Mouse (Mus musculus) hindbrain, embryonic 15.5 days (tissue): Measurements from ENCODE around the gene Bmf. TPM values are rescaled to one million over a fixed set of nuclear protein-coding genes. Genes with fewer than 3 reads are reported as not detected.
A peak's percentile ranks its signal among the peaks of the same experiment; 100 is the strongest.
"Not testable (repeated sequence)": the region's sequence is repeated elsewhere in the genome, so short reads cannot be mapped to it uniquely, and the experiment has no call there.

Experiments used
- ATAC-seq: fragments of 200-750 bp; cut with Nextera tagmentation; 2 replicates; pipeline ENCODE4 v1.8.0; 2017; ENCODE audit warnings: low read depth, moderate number of reproducible peaks, moderate TSS enrichment; ENCODE audit not compliant: low FRiP score
- H3K27ac ChIP-seq: fragments of 300-500 bp; sonication (generic); replicated peaks from 2 replicates; pipeline ENCODE4 v1.5.1; 2015; ENCODE audit warnings: mild to moderate bottlenecking, inconsistent platforms
- H3K27me3 ChIP-seq: fragments of 300-500 bp; sonication (generic); 2 replicates; pipeline ENCODE4 v1.6.1; 2015; ENCODE audit warnings: control low read depth, inconsistent platforms
- H3K36me3 ChIP-seq: fragments of 300-500 bp; sonication (generic); 2 replicates; pipeline ENCODE4 v1.6.1; 2015; ENCODE audit warnings: control low read depth, inconsistent platforms
- H3K4me1 ChIP-seq: fragments of 300-500 bp; sonication (generic); replicated peaks from 2 replicates; pipeline ENCODE4 v1.6.1; 2015; ENCODE audit warnings: control low read depth, inconsistent platforms
- H3K4me2 ChIP-seq: fragments of 300-500 bp; sonication (generic); 2 replicates; pipeline ENCODE4 v1.6.1; 2015; ENCODE audit warnings: moderate library complexity, mild to moderate bottlenecking, inconsistent platforms
- H3K4me3 ChIP-seq: fragments of 300-500 bp; sonication (generic); 2 replicates; pipeline ENCODE4 v1.5.1; 2015; ENCODE audit warnings: mild to moderate bottlenecking, inconsistent platforms
- H3K9ac ChIP-seq: fragments of 300-500 bp; sonication (generic); 2 replicates; pipeline ENCODE4 v1.6.1; 2015; ENCODE audit warnings: inconsistent platforms
- H3K9me3 ChIP-seq: fragments of 300-500 bp; sonication (generic); 2 replicates; pipeline ENCODE4 v1.6.1; 2016; ENCODE audit warnings: control low read depth, inconsistent platforms
- WGBS: fragments of 180-500 bp; shearing (Covaris S2); methylation state at CpG from one replicate; pipeline ENCODE4 v1.1.7; 2015; 5-methylcytosine and 5-hydroxymethylcytosine counted together
- polyA plus RNA-seq: library from polyadenylated mRNA; unstranded; fragments of >200 nt; fragmentation: Nextera tagmentation; extraction: Ambion mirVana; gene quantifications from 2 replicates; pipeline ENCODE4 v1.2.1, GENCODE M21; 2015

The Bmf gene
- polyA plus RNA-seq, 1 experiment from 2014 or later = 1.7 TPM

DNA sequence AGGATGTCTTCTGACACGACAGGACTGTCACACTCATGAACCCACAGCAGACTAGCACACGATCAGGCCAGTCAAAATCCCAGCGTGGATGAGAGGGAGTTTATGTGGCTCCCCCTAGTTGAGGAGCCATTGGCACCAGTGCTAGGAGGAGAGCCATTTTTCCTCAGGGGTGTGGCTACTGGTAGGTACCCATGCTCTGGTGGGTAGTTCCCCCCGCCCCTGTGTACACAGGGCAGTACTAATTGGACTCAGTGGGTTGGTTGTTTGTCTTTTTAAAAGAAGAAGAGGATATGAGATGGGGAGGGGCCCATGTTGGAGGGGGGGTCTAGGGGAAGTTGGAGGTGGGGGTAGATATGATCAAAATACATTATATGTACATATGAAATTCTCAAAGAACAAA lies 12.5 kb upstream of the Bmf start:
- no peak for ATAC-seq
- Histone ChIP-seq H3K9me3 (no peaks in the 10 kb centered on the region), H3K27me3 (no peaks in the 10 kb centered on the region), H3K9ac (no peak overlapping the region), H3K4me1 (no peaks in the 10 kb centered on the region), H3K4me2 (no peak overlapping the region), H3K36me3 (no peaks in the 10 kb centered on the region), H3K4me3 (no peak overlapping the region), H3K27ac (no peak overlapping the region)
- WGBS = 92% methylated on average over 4 of the region's 4 CpGs

DNA sequence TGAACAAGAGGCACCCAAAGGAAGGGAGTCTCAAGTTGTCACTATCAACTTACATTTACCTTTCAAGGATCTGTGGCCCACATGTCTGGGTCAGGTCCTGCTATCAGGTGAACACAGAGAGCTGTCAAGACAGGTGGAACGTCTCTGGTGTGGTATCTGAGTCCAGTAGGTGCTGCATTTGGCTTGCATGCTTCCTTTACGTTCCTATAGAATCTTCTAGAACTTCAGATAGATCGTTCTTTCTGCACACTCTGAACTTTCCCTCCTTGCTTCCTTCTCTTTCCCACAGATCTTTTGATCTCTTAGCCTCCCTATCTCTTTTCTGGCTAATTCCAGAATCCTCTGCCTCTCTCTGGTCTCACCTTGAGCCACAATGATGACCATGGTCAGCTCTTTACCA lies 8.9 kb upstream of the Bmf start:
- Histone ChIP-seq H3K4me2 (no peak overlapping the region), H3K4me3 (no peak overlapping the region), H3K4me1 (no peaks in the 10 kb centered on the region), H3K9me3 (no peaks in the 10 kb centered on the region), H3K36me3 (no peaks in the 10 kb centered on the region), H3K27me3 (no peaks in the 10 kb centered on the region), H3K9ac (no peak overlapping the region), H3K27ac (no peak overlapping the region)
- WGBS = 95% methylated on average over 3 of the region's 3 CpGs
- ATAC-seq = no peak

DNA sequence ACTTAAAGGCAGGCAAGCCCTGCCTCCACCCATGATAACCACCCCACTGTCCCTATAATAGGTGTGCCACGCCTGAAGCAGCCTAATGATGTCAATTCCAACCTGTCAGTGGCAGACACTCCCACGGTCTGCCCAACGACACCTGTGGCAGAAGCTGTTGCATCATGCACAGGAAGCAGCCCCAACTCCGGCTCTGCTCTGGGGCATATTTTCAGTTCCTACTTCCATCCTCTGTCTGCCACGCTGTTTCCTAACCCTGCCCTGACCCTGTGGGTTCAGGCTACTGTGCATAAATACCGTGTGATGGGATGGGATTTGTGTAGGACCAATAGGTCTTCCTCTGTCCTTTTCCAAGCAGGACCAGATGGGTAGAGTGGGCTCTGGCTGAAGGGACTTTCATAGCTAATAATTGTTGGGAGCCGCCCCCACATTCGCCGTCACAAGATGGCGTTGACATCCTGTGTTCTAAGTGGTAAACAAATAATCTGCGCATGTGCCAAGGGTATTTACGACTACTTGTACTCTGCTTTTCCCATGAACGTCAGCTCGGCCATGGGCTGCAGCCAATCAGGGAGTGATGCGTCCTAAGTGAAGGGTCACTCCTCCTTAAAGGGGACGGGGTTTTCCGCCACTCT lies 5.0 kb upstream of the Bmf start:
- H3K27me3 ChIP-seq, H3K4me1 ChIP-seq, H3K36me3 ChIP-seq, H3K9me3 ChIP-seq: not testable (repeated sequence)
- Histone ChIP-seq H3K27ac (0 out of 2 replicates have a peak overlapping the region, but pooled peaks have one; percentile 2), H3K4me3 (peak overlapping the region; percentile 38), H3K9ac (peak overlapping the region; percentile 20), H3K4me2 (peak overlapping the region; percentile 50)
- 76% methylated on average over 16 of the region's 17 CpGs for WGBS
- peak; percentile 76 for ATAC-seq

DNA sequence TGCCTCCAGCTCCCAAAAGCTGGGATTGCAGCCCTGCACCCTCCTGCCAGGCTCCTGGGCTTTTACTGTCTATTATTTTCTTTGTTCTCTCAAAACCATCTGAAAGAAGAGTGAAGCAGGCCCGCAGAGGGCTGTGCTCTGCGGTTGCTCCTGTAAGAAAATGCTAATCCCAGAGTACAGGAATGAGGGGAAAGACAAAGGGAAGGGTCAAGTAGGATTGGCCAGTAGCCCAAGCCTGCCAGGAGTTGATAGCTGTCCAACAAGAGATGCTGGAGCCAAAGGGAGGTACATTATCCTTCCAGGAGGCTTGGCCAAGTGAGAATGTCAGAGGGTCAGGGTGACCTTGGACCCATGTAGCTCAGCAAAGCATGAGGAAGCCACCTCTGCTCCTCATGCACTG lies 2.1 kb upstream of the Bmf start:
- peaks cover 31% of the 10 kb centered on the region for H3K4me1 ChIP-seq
- H3K9ac ChIP-seq = no peak overlapping the region
- ATAC-seq = no peak
- H3K27ac ChIP-seq = no peak overlapping the region
- no peaks in the 10 kb centered on the region for H3K9me3 ChIP-seq
- no peak overlapping the region for H3K4me2 ChIP-seq
- H3K27me3 ChIP-seq = no peaks in the 10 kb centered on the region
- H3K36me3 ChIP-seq = no peaks in the 10 kb centered on the region
- WGBS = 34% methylated on average over 2 of the region's 2 CpGs
- no peak overlapping the region for H3K4me3 ChIP-seq

DNA sequence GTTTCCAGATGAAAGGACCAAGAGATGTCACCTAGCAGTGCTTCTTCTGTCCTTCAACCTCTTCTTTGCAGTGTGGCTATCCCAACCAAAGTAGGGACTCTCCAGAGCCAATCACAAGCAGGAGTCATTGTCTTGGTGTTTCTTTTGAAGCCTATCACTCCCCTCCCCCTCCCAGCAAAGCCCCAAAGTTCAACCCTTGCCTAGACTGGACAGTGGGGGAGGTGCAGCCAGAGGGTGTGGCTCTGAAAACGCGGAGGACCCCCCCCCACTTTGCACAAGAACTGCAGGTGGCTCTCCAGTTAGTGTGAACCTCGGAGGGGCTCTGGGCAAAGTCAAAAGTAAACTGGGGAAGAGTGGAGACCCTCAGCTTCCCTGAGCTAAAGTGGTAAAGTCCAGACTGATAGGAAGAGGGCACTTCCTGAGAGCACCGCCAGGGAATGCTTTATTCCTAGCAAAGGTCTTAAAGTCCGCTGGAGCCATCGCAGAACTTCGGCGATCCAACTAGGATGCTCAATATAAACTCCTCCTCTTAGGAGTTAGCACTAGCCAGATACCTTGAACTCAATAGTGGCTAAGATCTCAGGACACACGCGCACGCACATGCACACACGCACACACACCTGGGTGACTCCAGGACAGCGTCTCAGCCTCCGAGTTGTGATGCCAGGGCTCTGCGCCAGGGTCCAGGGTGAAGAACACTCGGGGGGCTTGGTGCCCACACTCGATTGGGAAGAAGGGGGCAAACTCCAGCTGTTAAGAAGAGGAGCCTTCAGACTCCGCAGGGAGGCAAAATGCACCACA lies 866 bp downstream of the Bmf start:
- peaks cover 61% of the 10 kb centered on the region for H3K4me1 ChIP-seq
- H3K4me3 ChIP-seq = peak overlapping the region; percentile 85
- H3K4me2 ChIP-seq = peak overlapping the region; percentile 81
- H3K27me3 ChIP-seq = no peaks in the 10 kb centered on the region
- H3K36me3 ChIP-seq = no peaks in the 10 kb centered on the region
- no peak; the same call in 1 of the 2 replicates for ATAC-seq
- whole genome bisulfite sequencing = 0% methylated on average over 18 of the region's 18 CpGs
- H3K27ac ChIP-seq = no peak overlapping the region
- peak overlapping the region; percentile 77 for H3K9ac ChIP-seq
- no peaks in the 10 kb centered on the region for H3K9me3 ChIP-seq

DNA sequence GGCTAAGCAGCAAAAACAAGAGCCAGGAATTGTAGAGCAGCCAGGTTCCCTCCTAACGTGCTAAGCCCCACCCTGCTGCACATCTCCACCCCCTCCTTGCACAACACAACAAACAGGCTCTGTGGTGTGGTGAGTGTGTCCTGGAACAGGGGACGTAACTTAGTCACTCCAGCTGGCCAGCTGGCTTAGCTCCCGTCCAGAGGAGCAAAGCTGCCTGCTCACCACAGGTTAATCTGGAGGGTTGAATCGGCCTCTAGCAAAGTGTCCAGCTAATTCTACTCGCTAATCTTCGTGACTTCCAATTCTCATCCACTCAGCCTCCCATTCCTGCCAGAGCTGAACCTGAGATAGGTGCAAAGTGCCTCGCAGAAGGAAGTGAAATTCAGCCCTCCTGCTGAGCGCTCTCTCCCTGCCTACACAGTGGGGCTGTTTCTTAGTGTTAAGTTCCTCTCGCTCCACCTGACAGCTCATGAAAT lies 1.9 kb downstream of the Bmf start:
- Histone ChIP-seq H3K27ac (no peak overlapping the region), H3K4me1 (peaks cover 65% of the 10 kb centered on the region), H3K36me3 (no peaks in the 10 kb centered on the region), H3K9ac (no peak overlapping the region), H3K4me2 (peak overlapping the region; percentile 81), H3K4me3 (no peak overlapping the region), H3K27me3 (no peaks in the 10 kb centered on the region), H3K9me3 (no peaks in the 10 kb centered on the region)
- WGBS = 13% methylated on average over 9 of the region's 9 CpGs
- no peak for ATAC-seq

DNA sequence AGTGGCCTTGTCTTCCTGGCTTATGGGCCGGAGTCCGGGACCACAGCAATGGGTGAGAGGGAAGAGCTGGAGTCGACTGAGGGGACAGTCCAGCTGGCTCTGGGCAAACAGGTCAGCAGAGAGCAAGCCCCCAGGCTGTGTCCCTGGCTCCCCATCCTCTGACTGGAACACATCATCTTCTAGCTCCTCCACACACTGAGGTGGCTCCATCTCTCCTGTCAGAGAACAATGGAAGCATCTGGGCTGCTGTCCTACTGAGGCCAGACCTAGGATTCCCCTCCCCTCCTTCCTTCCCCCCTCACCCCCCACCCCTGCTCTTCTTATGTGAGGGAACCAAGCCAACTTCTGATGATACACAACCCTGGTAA lies 2.7 kb downstream of the Bmf start:
- Histone ChIP-seq H3K4me1 (peaks cover 65% of the 10 kb centered on the region), H3K36me3 (no peaks in the 10 kb centered on the region), H3K9me3 (no peaks in the 10 kb centered on the region), H3K4me2 (peak overlapping the region; percentile 12), H3K4me3 (no peak overlapping the region), H3K27ac (no peak overlapping the region), H3K27me3 (no peaks in the 10 kb centered on the region), H3K9ac (no peak overlapping the region)
- WGBS = 38% methylated on average over 3 of the region's 3 CpGs
- ATAC-seq = no peak

DNA sequence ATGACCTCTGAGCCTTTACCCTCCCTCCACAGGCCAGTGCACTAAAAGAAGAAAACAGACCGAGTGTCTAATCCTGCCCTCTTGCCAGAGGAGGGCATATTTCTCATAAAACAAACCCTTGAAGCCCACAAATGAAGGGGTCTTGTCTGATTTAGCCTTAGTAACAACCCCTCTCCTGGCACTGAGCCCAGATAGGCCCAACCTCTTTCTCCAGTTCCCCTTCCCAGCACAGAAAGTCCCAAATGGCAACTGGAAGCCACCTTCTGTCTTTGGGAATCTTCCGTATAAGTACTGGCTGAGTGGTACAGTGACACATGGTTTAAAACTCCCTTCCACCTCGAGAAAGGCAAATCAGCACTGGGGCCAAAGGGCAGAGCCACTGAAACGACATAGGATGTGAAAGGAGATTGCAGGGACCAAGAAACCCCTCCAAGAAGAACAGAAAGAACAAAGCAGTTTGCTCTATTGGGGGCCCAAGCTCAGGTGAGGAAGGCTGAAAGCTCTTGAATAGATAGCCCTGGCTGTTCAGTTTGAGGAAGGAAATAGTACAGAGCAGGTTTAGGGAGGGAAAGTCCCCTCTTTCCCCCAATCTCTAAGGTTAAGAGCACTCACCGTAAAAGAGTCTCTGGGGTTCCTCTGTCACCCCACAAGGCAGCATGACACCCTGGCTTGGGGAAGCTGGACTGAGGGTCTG lies 3.2 kb downstream of the Bmf start:
- Histone ChIP-seq H3K27ac (peak overlapping the region; percentile 30), H3K4me2 (peak overlapping the region; percentile 25), H3K9ac (no peak overlapping the region), H3K4me3 (no peak overlapping the region), H3K9me3 (no peaks in the 10 kb centered on the region), H3K27me3 (no peaks in the 10 kb centered on the region), H3K36me3 (no peaks in the 10 kb centered on the region), H3K4me1 (peaks cover 65% of the 10 kb centered on the region)
- no peak for ATAC-seq
- 25% methylated on average over 5 of the region's 5 CpGs for WGBS

DNA sequence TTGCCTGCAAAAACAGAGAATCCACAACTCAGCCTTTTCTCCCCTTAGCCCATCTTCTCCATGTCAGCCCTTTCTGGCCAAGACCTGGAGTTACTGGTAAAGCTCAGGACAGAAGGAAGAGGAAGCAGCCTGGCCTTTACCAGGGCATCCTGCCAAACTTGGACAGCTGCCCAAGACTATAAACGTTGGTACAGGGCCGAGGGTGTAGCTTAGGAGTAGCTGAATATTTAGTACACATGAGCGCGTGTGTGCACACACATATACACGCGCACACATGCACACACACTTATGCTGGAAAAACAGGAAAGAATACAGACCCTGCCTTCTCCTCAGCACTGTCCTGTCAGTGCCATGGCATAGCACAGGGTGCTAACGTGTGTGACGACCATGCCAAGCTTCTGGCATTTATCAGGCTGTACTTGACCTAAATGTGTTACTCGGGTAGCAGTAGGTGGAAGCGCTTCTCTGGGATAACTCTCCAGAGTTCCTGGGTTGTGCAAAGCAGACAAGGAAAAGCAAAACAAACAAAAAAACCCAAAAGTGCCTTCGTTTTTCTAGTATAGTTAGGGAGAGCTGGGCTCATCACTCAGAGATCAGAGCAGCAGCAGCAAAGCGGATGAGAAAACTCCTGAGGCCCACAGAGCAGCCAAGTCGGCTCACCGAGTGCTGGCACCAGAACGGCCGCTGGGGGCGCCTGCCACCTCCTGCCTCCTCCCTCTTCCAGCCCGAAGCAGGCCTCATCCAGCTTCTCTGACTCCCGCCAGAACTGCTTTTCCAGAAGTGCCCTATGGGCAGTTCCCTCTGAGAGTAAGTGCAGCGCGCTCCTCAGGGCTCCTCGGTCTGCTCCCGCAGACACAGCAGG lies 4.0 kb downstream of the Bmf start:
- Histone ChIP-seq H3K9ac (no peak overlapping the region), H3K4me1 (peaks cover 65% of the 10 kb centered on the region), H3K4me3 (no peak overlapping the region), H3K27ac (peak overlapping the region; percentile 30), H3K36me3 (no peaks in the 10 kb centered on the region), H3K9me3 (no peaks in the 10 kb centered on the region), H3K27me3 (no peaks in the 10 kb centered on the region), H3K4me2 (peak overlapping the region; percentile 25)
- peak; percentile 16; the same call in 1 of the 2 replicates for ATAC-seq
- WGBS = 23% methylated on average over 23 of the region's 23 CpGs

DNA sequence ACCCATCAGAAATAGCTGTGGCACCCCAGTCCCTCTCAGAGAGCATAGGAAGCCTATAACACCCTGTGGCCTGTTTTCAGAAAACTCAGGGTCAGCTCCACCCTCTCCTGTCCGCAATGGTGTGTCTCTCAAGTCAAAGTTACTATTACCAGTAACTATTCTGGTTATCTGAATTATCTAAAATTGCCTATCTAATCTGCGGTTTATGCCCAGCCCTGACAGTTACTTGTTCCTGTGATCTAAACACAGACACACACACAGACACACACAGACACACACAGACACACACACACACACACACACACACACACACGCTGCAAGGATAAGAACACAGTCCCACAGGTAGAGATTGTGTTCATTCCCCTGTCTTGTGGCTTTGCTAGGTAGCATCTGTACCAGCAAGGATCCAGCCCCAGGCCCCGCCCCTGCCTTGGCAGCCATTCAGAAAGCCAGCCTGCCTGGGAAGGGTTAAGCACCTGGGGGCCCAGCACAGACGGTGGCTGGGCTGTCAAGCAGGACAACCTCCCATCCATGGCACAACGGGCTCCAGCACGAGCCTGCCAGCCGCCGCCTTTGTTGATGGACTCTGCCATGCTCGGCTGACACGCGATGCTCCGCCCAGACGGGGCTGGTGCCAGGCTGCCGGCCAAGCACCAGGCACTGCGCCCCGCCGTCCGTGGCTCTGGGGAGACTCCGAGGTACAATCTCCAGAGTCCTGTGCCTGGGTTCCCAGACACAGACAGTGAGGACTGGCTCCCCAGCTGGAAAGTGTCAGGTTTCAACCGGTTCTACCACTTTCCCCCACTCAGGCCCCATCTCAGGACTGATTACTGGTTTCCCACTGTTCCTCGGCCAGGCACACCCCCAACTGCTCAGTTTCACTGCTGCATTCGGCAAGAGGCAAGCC lies 5.3 kb downstream of the Bmf start:
- Histone ChIP-seq H3K9me3 (no peaks in the 10 kb centered on the region), H3K4me2 (peak overlapping the region; percentile 55), H3K27ac (peak overlapping the region; percentile 33), H3K4me1 (peaks cover 58% of the 10 kb centered on the region), H3K27me3 (no peaks in the 10 kb centered on the region), H3K4me3 (peak overlapping the region; percentile 27), H3K9ac (peak overlapping the region; percentile 23; the same call in 1 of the 2 replicates), H3K36me3 (no peaks in the 10 kb centered on the region)
- peak; percentile 73 for ATAC-seq
- 10% methylated on average over 23 of the region's 23 CpGs for WGBS
